Mouse (Mus musculus) stomach, postnatal 0 days (tissue): ENCODE data around the gene Astn2.

Experiments used
- CTCF ChIP-seq: IDR thresholded peaks from 2 replicates; pipeline ENCODE4 v1.5.1; 2016; ENCODE audit warnings: antibody characterized with exemption, low read depth, mild to moderate bottlenecking, moderate library complexity
- EP300 ChIP-seq: optimal IDR thresholded peaks from 2 replicates; pipeline ENCODE3; 2016; ENCODE audit warnings: antibody characterized with exemption

DNA sequence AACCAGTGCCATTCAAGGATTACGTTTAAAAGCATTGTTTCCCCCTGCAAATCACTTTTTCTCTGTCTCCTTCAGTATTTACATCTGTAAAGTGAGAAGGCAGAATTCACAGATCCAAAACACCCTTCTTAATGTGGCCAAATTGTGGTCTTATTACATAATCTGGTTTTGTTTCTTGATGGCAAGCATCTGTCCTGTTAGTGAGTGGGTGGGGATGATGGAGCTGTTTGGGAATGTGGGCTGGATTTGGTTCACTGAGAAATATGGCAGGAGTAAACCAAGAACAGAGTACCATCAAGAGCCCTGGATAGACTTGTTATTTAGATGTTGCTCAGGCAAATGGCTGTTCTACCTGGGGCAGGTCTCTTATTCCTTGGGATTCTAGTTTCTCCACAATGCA, 484.1 kb downstream of the Astn2 start:
- TF ChIP-seq EP300 (no peak), CTCF (no peak)
